Mouse (Mus musculus): ENCODE measurements around the gene Faf2. TPM values are rescaled to one million over a fixed set of nuclear protein-coding genes. Genes with fewer than 3 reads are reported as not detected.

Gene Faf2
- 10 to 100 TPM; 51.6 to 61.1 TPM for total RNA-seq (2021)

DNA sequence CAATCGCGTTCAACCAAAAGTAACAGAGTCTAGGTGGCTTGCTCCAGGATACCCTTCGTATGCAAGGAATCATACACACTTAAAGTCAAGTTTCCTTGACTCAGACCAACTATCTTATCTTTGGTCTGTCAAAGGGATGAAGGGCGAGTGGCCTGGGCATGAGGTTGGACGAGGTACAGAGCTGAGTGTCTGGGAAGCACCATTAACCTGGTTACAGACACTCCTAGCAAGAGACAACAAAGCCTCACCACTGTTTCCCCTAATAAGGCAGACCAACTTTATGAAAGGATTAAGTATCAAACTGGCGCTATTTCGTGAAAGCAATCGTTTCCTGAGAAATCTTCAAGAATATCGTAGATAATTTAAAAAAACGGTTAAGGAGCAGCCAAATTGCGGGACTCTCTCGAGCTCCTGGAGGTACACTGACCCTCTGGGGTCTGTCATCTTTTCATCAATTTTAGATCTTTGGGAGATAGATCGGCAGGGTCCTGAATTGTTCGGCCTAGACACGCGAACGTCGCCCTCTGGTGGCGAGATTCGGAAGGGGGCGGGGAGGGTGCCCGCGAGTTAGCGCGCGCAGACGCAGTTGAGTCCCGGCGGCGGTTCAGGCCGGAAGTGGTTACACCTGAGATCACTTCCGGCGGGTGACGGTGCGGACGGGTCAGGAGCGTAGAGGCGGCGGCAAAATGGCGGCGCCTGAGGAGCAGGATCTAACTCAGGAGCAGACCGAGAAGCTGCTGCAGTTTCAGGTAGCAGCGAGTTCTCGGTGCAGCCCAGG is at the start of gene Faf2:
Faf2 (plus strand) TSS at position 630 of the 778 bp plus-strand sequence.
- DNase-seq (ENCODE audit: low spot score in 2 of 2) = peak; percentile 99
- intact Hi-C loops (cut with DNase I) = no loop called here

DNA sequence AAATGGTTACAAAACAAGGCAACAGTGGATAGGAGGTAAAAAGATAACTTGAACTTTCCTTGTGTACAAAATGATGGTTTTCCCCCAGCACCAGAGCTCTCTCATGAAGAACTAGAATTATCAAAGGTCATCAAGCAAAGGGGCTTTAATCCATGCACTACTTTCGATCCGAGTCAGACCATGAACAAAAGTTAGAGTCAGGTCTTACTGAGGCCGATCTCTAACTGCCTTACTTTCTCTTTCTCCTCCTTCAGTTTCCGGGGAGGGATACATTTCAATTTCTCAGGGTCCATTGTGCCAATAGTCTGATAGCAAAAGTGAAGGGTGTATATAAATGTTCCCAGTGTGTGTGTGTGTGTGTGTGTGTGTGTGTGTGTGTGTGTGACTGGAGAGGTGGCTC is 49.0 kb upstream of the Faf2 start:
- DNase-seq (ENCODE audit: low spot score in 2 of 2) = no peak
- intact Hi-C loops (cut with DNase I) = no loop called here

GRCm38 (mm10) chr13:54574854-54575481 is 46.6 kb upstream of the Faf2 start, which contains the start of gene Arl10:
Arl10 (plus strand) TSS chr13:54575015.
- DNase-seq (ENCODE audit: low spot score in 2 of 2) = peak; percentile 69 to 80
- intact Hi-C loops (cut with DNase I) = loop anchor here (1.0 kb wide), 1 partner anchor 49 kb away; no protein-coding TSS in a partner anchor

DNA sequence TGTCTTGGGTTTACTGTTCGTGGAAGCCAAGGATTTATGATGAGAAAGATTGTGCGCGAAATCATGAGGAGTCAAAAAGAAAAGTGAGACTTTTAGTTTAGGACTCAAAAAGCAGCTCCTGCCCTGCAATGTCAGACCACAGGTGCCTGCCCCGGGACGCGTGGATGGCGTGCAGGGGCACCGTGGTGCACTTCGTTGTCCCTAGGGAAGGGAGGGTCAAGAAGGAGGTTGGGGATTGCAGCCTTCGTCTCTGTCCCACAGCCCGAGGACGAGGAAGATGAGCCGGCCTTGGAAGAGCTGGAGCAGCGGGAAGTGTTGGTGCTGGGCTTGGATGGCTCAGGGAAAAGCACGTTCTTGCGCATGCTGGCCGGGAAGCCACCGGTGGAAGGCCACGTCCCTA is 46.1 kb upstream of the Faf2 start:
- intact Hi-C loops (cut with DNase I) = no loop called here

DNA sequence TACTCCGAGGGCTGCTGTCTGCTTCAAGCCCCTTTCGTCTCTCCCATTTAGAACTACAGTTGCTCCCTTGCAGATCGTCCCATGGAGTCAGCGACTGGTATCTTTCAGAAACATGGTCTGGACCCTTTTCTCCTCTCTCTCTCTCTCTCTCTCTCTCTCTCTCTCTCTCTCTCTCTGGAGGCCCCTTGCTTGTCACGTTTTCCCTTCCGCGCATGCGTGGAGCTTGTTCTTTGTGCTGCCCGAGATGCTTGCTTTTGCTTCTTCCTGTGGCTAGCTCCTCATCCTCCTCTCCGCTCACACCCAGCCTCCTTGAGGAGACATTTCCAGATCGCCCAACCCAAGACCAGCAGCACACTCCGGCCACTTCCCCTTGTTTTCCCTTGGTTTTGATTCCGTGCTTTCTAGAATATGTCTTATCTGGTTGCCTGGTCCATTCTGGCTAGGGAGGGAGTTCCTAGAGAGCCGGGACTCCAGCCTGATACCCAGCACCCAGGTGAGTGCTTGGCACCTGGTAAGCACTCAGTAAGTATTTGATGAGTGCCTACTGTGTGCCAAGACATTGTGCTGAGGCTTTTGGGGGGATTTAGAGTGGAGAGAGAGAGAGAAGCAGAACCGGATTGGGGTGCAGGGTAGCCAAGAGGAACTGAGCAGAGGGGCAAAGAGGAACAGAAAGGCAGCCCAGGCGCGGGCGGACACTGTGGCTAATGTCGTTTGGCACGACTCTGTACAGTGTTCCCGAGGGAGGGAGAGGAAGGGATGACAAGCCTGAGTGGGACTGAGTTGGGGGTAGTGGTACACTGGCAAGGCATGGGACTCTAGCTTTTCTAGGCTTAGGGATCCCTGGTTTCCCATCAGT is 43.7 kb upstream of the Faf2 start:
- intact Hi-C loops (cut with DNase I) = no loop called here
- DNase-seq (ENCODE audit: low spot score in 2 of 2) = peak in 1 of 2 experiments; percentile 33

More for the DNA sequence above, 46.1 kb upstream of the Faf2 start:
- DNase-seq (ENCODE audit: low spot score in 2 of 2) = no peak

DNA sequence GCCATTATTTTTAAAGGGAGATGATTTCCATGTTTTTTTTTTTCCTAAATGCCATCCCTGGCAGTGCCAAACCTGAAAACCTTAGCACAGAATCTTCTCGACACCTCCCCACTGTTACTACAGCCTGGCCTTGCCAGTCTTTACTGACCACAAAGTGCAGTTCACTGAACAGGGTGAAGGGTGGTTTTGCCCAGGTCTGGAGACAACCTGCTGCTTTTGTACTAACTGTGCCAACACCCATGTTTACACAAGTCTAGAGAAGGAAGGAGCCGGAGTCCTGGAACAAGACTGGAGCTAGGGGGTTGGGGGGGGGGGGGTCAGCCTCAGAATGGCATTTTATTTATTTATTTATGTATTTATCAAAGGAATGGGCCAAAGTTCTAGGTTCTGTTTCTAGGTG is 40.2 kb upstream of the Faf2 start:
- intact Hi-C loops (cut with DNase I) = no loop called here
- DNase-seq (ENCODE audit: low spot score in 2 of 2) = no peak

DNA sequence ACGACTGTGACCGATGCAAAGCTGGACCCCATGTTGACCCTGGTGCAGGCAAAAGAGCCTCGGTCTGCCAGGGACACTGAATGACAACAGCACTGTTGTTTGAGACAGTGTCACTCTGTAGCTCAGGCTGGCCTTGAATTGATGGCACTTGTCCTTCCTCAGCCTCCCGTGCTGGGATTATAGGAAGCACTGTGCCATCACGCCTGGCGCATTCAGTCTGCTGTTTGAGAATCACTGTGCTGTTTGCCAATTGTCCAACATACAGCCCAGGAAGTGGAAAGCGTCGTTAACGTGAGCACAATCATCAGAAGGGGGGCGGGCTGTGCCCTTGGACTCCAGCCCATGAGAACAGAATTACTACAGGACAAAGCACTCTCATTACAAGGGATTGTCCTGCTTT is 39.5 kb upstream of the Faf2 start:
- no peak for DNase-seq (ENCODE audit: low spot score in 2 of 2)
- intact Hi-C loops (cut with DNase I) = no loop called here

- intact Hi-C loops (cut with DNase I) = no loop called here
Measured at GRCm38 (mm10) chr13:54582860-54583259, 38.7 kb upstream of the Faf2 start.

DNA sequence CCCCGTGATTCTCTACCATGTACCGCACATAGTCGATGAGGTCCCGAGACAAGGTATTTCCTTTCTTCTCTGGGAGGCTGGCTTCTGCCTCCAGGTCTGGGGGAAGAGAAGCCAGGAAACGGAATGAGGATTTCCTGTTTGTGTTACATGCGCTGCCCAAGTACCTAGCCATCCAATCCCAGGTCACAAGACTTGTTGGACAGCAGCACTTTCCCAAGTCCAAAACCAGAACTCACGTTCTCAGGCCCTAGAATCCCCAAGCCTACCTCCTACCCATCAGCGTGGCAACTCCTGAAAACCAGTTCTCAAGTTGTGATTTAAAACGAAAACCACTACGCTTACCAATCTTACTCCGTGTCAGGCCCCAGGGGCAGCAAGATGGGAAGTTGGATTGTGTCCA is 35.8 kb upstream of the Faf2 start:
- intact Hi-C loops (cut with DNase I) = no loop called here

More at GRCm38 (mm10) chr13:54582860-54583259, 38.7 kb upstream of the Faf2 start:
- DNase-seq (ENCODE audit: low spot score in 2 of 2) = no peak

DNA sequence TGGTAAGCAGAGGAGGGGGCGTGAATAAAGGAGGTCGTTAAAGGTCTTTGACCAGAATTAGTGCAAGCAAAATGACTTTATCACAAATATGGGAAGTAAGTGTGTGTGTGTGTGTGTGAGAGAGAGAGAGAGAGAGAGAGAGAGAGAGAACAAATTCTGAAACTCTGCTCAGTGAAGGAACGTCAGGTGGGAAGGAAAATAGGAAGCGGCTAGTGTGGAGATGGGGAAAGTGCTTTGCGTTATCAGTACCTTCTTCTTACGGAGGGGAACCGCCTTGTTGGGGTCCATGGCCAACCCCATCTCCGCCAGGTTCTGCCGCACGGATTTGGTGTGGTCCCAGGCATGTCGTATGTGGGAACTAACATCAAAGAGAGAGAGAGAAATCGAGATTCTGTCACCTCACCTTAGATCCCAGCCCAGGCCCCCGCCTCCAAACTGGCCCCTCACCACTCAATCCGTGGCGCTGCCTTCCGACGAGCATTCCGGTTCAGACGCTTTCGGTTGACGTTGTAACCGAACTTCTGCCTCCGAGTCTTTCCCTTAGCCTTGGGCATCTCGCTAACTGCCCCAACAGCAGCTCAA is 32.1 kb upstream of the Faf2 start:
- no peak for DNase-seq (ENCODE audit: low spot score in 2 of 2)
- intact Hi-C loops (cut with DNase I) = no loop called here

More for the DNA sequence above, 35.8 kb upstream of the Faf2 start:
- DNase-seq (ENCODE audit: low spot score in 2 of 2) = no peak

DNA sequence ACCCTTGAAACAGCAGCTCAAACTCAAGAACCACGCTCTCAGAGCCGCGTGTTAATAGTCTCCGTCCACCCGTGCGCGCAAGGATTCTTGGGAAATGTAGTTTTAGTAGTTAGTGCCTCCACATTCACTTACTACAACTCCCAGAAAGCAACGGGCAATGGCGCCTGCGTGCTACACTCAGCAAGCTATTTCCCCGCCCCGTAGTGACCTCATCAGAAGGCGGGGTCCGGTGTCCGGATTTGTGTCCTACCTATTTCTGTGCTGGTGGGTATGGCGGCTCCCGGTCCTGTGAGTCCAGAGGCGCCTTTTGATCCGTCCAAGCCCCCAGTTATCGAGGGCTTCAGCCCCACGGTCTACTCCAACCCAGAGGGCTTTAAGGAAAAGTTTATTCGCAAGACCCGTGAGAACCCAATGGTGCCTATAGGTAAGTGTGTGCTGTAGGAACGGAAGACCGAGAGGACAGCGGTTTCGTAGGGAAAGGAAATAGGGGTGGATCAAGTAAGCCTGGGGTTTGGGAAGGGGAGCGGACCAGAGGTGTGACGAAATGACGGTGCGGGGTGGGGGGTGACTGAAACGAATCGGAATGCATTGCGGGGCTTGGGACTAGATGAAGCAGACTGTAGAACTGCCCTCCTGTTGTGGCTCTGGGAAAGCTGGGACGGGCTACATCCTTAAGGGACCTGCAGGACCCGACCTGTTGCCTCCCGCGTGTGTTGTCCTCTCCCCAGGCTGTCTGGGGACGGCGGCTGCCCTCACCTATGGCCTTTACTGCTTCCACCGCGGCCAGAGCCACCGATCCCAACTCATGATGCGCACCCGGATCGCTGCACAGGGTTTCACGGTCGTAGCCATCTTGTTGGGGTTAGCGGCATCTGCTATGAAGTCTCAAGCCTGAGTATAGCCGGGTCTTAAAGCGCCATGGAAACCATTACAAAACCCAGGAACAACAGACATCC is 31.3 kb upstream of the Faf2 start, which contains the start of the genes Nop16 and Higd2a:
Nop16 (minus strand) TSS at position 95 of the 956 bp plus-strand sequence.
Higd2a (plus strand) TSS at position 212 of the 956 bp plus-strand sequence.
- intact Hi-C loops (cut with DNase I) = loop anchor here (1.0 to 2.0 kb wide), 2 partner anchors 21 to 25 kb away; partner anchors contain the start of genes 4833439L19Rik and Cltb
- peak; percentile 97 to 99 for DNase-seq (ENCODE audit: low spot score in 2 of 2)

DNA sequence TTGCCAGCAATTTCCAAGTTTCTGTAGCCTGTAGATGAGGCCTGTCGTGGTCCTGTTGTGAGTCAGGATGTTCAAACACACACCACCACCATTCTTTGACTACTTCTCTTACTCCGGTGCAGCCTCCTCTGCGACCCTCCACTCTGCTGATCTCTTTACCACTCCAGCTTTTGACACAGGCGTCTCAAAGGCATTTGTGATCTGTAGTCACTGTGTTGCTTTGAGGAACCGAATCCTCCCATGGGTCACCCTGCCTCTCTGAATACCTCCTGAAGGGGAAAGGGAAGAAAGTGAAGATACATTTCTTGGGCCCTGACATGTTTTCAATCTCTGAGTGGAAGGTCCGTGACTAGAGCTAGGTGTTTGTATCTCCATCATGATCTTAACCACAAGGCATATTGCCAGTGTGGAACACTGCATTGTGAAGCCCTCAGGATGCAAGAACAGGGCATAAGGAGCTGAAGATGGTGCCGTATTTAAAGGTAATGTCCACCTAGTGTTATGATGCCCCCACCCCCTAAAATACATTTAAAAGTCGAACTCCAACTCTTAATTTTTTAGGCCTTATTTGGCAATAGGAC is 29.7 kb upstream of the Faf2 start:
- intact Hi-C loops (cut with DNase I) = loop anchor here (2.0 kb wide), 1 partner anchor 19 kb away; the partner anchor contains the start of gene Cltb
- no peak for DNase-seq (ENCODE audit: low spot score in 2 of 2)

GRCm38 (mm10) chr13:54593617-54594016 is 28.0 kb upstream of the Faf2 start:
- no peak for DNase-seq (ENCODE audit: low spot score in 2 of 2)

GRCm38 (mm10) chr13:54596107-54596690 is 25.4 kb upstream of the Faf2 start:
- intact Hi-C loops (cut with DNase I) = no loop called here
- DNase-seq (ENCODE audit: low spot score in 2 of 2) = no peak

More at GRCm38 (mm10) chr13:54593617-54594016, 28.0 kb upstream of the Faf2 start:
- intact Hi-C loops (cut with DNase I) = no loop called here

- no peak for DNase-seq (ENCODE audit: low spot score in 2 of 2)
- intact Hi-C loops (cut with DNase I) = no loop called here
Measured at GRCm38 (mm10) chr13:54596870-54597269, 24.7 kb upstream of the Faf2 start.

DNA sequence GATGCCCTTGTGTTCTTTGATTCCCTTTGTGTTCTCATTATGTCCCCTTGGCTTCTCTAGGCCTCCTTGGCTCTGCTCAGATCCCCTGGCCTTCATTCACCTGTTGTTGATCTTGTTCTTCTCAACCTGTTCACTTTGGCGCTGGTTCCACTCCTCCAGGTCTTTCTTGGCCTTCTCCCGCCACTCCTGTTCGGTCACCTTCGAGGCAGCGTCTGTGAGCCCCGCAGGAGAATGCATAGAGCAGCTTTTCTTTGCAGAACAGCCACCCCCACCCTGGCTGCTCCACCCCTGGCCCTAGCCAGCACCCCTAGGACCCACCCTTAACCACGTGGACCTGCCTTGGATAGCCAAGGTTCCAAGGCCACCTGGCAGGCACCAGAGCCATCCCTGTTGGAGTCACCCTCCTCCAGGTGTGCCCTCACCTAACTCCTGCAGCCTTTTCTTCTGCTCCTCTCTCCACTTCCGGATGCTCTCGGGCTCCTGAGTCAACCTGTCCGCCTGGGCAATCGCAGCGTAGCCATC is 22.9 kb upstream of the Faf2 start:
- DNase-seq (ENCODE audit: low spot score in 2 of 2) = no peak
- intact Hi-C loops (cut with DNase I) = no loop called here

- DNase-seq (ENCODE audit: low spot score in 2 of 2) = no peak
- intact Hi-C loops (cut with DNase I) = no loop called here
Measured at GRCm38 (mm10) chr13:54602639-54603111, 18.9 kb upstream of the Faf2 start.

All from left cerebral cortex, postnatal 25 days (tissue).